Mouse (Mus musculus): ENCODE measurements at regions not wholly inside any gene's neighbourhood (a gene's known extent, or its start where the extent isn't known, plus 50 kb on each side); places are given as distances from the start of the nearest gene placed in this dataset.

GRCm38 (mm10) chr17:66251495-66251894 is 128.2 kb downstream of the Ddx11 start:
- no peak for DNase-seq (ENCODE audit: low spot score in 2 of 2)

GRCm38 (mm10) chr17:66252926-66253325 is 129.6 kb downstream of the Ddx11 start:
- no peak for DNase-seq (ENCODE audit: low spot score in 2 of 2)

GRCm38 (mm10) chr17:66259697-66260096 is 136.4 kb downstream of the Ddx11 start:
- no peak for DNase-seq (ENCODE audit: low spot score in 2 of 2)

- DNase-seq (ENCODE audit: low spot score in 2 of 2), result no peak
Measured at GRCm38 (mm10) chr17:66262681-66263240, 139.4 kb downstream of the Ddx11 start.

GRCm38 (mm10) chr17:66263405-66263804 is 140.1 kb downstream of the Ddx11 start:
- DNase-seq (ENCODE audit: low spot score in 2 of 2), result no peak

GRCm38 (mm10) chr17:66266803-66267202 is 143.5 kb downstream of the Ddx11 start:
- no peak for DNase-seq (ENCODE audit: low spot score in 2 of 2)

GRCm38 (mm10) chr17:66267831-66268230 is 144.5 kb downstream of the Ddx11 start:
- DNase-seq (ENCODE audit: low spot score in 2 of 2), result no peak

- no peak for DNase-seq (ENCODE audit: low spot score in 2 of 2)
Measured at GRCm38 (mm10) chr17:66269567-66269966, 146.2 kb downstream of the Ddx11 start.

GRCm38 (mm10) chr17:66271906-66272305 is 148.6 kb downstream of the Ddx11 start:
- DNase-seq (ENCODE audit: low spot score in 2 of 2), result no peak

GRCm38 (mm10) chr17:66276778-66277177 is 153.5 kb downstream of the Ddx11 start:
- DNase-seq (ENCODE audit: low spot score in 2 of 2), result no peak

- DNase-seq (ENCODE audit: low spot score in 2 of 2), result no peak
Measured at GRCm38 (mm10) chr17:66278037-66278436, 154.7 kb downstream of the Ddx11 start.

GRCm38 (mm10) chr17:66285295-66285694 is 162.0 kb downstream of the Ddx11 start:
- DNase-seq (ENCODE audit: low spot score in 2 of 2), result no peak

Measured in gastrocnemius, adult 8-10 months (tissue).